Mouse (Mus musculus) forebrain, postnatal 0 days (tissue): Measurements from ENCODE around the gene Aldh1a3. TPM values are rescaled to one million over a fixed set of nuclear protein-coding genes. Genes with fewer than 3 reads are reported as not detected.
A peak's percentile ranks its signal among the peaks of the same experiment; 100 is the strongest.

ENCODE experiments used
- ATAC-seq: fragments of 200-750 bp; cut with Nextera tagmentation; 2 replicates; pipeline ENCODE4 v1.8.0; 2017; ENCODE audit warnings: mild to moderate bottlenecking, moderate library complexity
- DNase-seq: peaks from one replicate; pipeline ENCODE4 v3.0.0-alpha.2; 2015
- H3K27ac ChIP-seq: fragments of 300-500 bp; sonication (generic); 2 replicates; pipeline ENCODE4 v1.5.1; 2014; ENCODE audit warnings: low read depth, mild to moderate bottlenecking, antibody characterized with exemption, low read length, moderate library complexity, mixed read lengths
- H3K27me3 ChIP-seq: fragments of 300-500 bp; sonication (generic); 2 replicates; pipeline ENCODE4 v1.6.1; 2014; ENCODE audit warnings: mild to moderate bottlenecking, low read length, mixed read lengths; ENCODE audit not compliant: insufficient read depth
- H3K36me3 ChIP-seq: fragments of 300-500 bp; sonication (generic); 2 replicates; pipeline ENCODE4 v1.6.1; 2014; ENCODE audit warnings: mild to moderate bottlenecking, moderate library complexity; ENCODE audit not compliant: insufficient read depth
- H3K4me1 ChIP-seq: fragments of 300-500 bp; sonication (generic); 2 replicates; pipeline ENCODE4 v1.6.1; 2014; ENCODE audit warnings: antibody characterized with exemption; ENCODE audit not compliant: insufficient read depth
- H3K4me2 ChIP-seq: fragments of 300-500 bp; sonication (generic); 2 replicates; pipeline ENCODE4 v1.6.1; 2014; ENCODE audit warnings: low read depth, mild to moderate bottlenecking, moderate library complexity
- H3K4me3 ChIP-seq: fragments of 300-500 bp; sonication (generic); 2 replicates; pipeline ENCODE4 v1.5.1; 2014; ENCODE audit warnings: low read depth, low read length, mixed read lengths
- H3K9ac ChIP-seq: fragments of 300-500 bp; sonication (generic); 2 replicates; pipeline ENCODE4 v1.6.1; 2014; ENCODE audit warnings: mild to moderate bottlenecking
- H3K9me3 ChIP-seq: fragments of 300-500 bp; sonication (generic); 2 replicates; pipeline ENCODE4 v1.6.1; 2016; ENCODE audit warnings: low read length
- CTCF ChIP-seq: sonication (generic); IDR thresholded peaks from 2 replicates; pipeline ENCODE4 v1.5.1; 2016; ENCODE audit warnings: antibody characterized with exemption, control low read depth, low read depth
- WGBS: fragments of 180-500 bp; shearing (Covaris S2); extraction: QIAGEN DNeasy Blood & Tissue Kit; methylation state at CpG from one replicate; pipeline ENCODE4 v1.1.7; 2014; 5-methylcytosine and 5-hydroxymethylcytosine counted together
- polyA plus RNA-seq: library from polyadenylated mRNA; unstranded; fragments of >200 nt; fragmentation: Nextera tagmentation; extraction: Ambion mirVana; gene quantifications from 2 replicates; pipeline ENCODE4 v1.2.1, GENCODE M21; 2015
- total RNA-seq: library from RNA; depleted of rRNA; stranded (reverse); fragments of >200 nt; gene quantifications from 2 replicates; pipeline ENCODE4 v1.2.3, GENCODE M21; 2014; rRNA removed

The Aldh1a3 gene
- total RNA-seq, result 2.8 and 4.0 TPM in 2 replicates
- polyA plus RNA-seq, result 3.2 and 3.3 TPM in 2 replicates

DNA sequence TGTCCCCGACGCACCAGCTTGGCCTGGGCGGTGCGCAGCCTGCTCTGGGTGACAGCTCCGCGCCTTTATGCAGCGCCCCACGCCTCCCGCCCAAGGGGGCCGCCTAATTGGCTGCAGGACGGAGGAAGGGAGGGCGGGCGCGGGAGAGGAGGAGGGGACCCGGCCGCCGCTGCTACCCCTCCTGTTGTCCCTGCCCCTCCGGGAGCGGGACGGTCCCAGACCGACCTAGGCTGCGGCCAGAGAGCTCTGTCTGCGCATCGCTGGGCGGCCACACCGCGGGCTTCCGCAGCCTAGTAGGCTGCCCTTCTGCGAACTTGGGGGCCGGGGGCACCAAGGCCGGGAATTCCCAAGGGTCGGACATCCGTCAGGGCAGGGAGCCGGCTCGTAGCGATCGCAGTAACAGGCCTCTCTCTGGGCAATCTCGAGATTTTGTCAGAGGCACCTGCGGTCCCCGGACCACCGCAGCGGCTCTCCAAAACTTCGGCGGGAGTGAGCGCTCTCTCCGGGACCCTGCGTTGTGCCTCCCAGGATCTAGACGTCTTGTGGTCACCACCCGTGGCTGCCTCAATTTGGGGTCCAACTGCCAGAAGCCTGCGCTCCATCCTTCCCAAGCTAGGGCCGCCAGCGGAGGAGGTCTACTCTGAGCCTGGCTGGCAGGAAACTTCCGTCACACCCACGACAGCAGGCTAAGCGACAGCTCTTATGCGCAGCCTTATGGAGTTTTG is at the start of gene Aldh1a3:
Aldh1a3 (minus strand) TSS at position 81 of the 725 bp plus-strand sequence.
- H3K9me3 ChIP-seq, result no peaks in the 10 kb centered on the region
- peak within 1 kb of the TSS; percentile 45 for H3K4me3 ChIP-seq
- H3K36me3 ChIP-seq, result no peaks in the 10 kb centered on the region
- no peak within 1 kb of the TSS for H3K27ac ChIP-seq
- peak within 1 kb of the TSS; percentile 98 for H3K4me2 ChIP-seq
- no peak for TF ChIP-seq CTCF
- peaks cover 4% of the 10 kb centered on the region for H3K4me1 ChIP-seq
- DNase-seq (peak; percentile 44), ATAC-seq (peak; percentile 78)
- peak within 1 kb of the TSS; percentile 48 for H3K9ac ChIP-seq
- peaks cover 37% of the 10 kb centered on the region for H3K27me3 ChIP-seq
- WGBS, result under 1% methylated on average over 48 of the region's 56 CpGs

DNA sequence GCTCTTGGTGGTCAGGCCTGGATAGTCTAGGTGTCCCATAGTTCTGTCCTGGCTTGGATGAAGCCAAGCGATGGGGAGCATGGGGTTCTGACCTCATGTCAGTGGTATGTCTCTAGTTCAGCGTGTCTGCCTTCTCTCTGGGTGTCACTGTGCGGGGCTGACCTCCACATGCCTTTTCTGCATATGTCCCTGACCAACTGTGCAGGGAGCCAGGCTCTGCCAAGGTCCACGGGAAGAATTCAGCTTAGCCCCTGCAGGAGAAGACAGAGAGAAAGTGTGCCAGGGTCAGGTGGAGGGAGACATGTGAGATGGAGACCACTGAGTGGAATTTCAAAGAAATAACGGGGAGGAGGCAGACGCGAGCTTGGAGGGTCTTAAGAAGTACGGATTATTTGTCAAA is 49.0 kb upstream of the Aldh1a3 start:
- ATAC-seq (no peak), DNase-seq (no peak)
- H3K4me3 ChIP-seq, result no peak overlapping the region
- H3K4me2 ChIP-seq, result no peak overlapping the region
- no peak overlapping the region for H3K9ac ChIP-seq
- no peaks in the 10 kb centered on the region for H3K27me3 ChIP-seq
- 47% methylated on average over 8 of the region's 8 CpGs for WGBS
- no peak for TF ChIP-seq CTCF
- no peak overlapping the region for H3K27ac ChIP-seq
- no peaks in the 10 kb centered on the region for H3K9me3 ChIP-seq
- no peaks in the 10 kb centered on the region for H3K4me1 ChIP-seq
- no peaks in the 10 kb centered on the region for H3K36me3 ChIP-seq

DNA sequence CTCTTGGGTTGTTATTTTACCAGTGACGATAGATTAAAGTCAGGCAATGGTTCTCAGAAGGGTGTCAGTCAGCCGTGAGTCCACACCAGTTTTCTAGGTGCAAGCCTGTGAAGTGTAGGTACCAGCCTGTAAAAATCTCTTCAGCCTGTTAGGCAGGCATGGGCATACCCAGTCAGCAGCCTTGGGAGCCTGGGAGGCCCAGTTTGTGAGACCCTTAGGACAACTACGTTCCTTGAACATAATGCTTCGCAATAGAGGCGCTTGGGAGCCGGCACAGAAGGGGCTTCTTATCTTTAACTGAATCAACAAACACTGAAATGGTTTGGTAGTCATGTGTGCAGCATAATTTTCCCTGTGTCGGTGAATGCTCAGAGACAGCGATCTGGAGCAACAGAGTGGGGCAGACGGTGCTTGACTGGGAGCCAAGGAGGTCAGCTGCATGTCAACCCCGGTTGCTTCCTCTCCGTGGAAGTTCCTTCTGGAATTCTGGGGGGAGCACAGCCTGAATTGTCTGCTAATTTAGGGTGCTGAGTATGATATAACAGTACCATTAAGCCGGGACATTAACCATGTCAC is 44.4 kb upstream of the Aldh1a3 start:
- no peak overlapping the region for H3K4me3 ChIP-seq
- WGBS, result 70% methylated on average over 12 of the region's 12 CpGs
- H3K4me1 ChIP-seq, result no peaks in the 10 kb centered on the region
- no peak overlapping the region for H3K9ac ChIP-seq
- no peak overlapping the region for H3K4me2 ChIP-seq
- ATAC-seq, result no peak; the same call in 1 of the 2 replicates
- H3K27me3 ChIP-seq, result no peaks in the 10 kb centered on the region
- no peak for DNase-seq
- no peaks in the 10 kb centered on the region for H3K36me3 ChIP-seq
- H3K27ac ChIP-seq, result no peak overlapping the region
- no peaks in the 10 kb centered on the region for H3K9me3 ChIP-seq
- TF ChIP-seq CTCF, result no peak

DNA sequence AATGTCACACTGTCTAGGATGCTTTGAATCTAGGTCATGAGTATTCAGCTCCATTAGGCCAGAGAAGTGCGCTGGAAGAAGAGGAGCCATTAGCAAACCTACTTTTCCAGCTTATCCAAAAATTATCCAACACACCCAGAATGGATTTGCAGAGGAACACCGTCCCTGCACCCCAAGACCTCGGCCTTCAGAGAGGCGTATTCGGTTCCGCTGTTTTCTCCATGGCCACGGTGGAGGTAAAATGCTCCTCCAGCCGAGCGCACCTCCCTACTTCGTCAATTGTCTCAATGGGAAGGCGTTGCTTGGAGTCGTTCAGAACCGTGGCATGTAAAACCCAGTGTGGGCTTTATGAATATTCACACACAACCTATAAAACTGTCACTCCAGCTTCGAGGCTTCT is 39.3 kb upstream of the Aldh1a3 start:
- Histone ChIP-seq H3K27ac (no peak overlapping the region), H3K36me3 (no peaks in the 10 kb centered on the region), H3K9ac (no peak overlapping the region), H3K4me3 (no peak overlapping the region), H3K27me3 (no peaks in the 10 kb centered on the region), H3K4me2 (no peak overlapping the region), H3K9me3 (no peaks in the 10 kb centered on the region), H3K4me1 (no peaks in the 10 kb centered on the region)
- 83% methylated on average over 14 of the region's 14 CpGs for WGBS
- TF ChIP-seq CTCF, result no peak
- DNase-seq (no peak), ATAC-seq (no peak)

DNA sequence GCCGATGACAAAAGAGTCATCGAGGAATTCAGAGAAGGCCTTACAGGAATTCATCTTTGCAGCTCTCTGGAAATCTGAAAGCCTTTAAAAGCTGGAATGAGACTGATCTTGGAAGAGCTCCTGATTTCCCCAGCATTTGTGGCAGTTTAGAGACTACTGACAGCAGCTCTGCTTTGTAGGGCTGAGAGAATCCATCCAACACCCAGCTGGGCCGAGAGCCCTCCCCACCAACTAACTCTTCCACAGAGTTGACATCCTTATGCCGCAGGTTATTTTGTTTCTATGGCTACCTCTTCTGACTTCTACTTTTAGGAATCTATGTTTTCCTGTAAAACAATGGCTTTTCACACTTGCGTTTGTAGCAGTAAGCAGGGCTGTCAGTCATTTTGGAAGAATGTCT is 37.9 kb upstream of the Aldh1a3 start:
- Histone ChIP-seq H3K4me2 (no peak overlapping the region), H3K36me3 (no peaks in the 10 kb centered on the region), H3K27me3 (no peaks in the 10 kb centered on the region), H3K9me3 (no peaks in the 10 kb centered on the region), H3K4me3 (no peak overlapping the region), H3K9ac (no peak overlapping the region), H3K27ac (peak overlapping the region; percentile 62), H3K4me1 (no peaks in the 10 kb centered on the region)
- whole genome bisulfite sequencing, result 46% methylated on average over 5 of the region's 5 CpGs
- no peak for TF ChIP-seq CTCF
- ATAC-seq (peak; percentile 97), DNase-seq (peak; percentile 79)

DNA sequence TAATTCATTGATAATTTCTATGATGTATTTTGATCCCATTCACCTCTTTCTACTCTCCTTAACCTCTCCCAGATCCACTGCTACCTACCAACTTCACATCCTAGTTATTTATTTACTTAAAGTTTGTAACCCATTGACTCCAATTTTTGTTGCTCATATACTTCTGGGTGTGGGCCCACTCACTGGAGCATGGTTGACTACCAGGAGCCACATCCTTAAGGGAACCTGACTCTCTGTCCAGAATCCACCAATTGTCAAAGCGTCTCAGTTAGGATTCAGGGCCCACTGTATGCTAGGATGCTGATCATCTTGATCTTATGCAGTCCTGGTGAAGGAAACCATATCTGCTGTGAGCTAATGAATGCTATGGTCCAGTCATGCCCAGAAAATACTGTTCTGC is 35.8 kb upstream of the Aldh1a3 start:
- no peaks in the 10 kb centered on the region for H3K36me3 ChIP-seq
- ATAC-seq, result no peak
- TF ChIP-seq CTCF, result no peak
- H3K4me1 ChIP-seq, result no peaks in the 10 kb centered on the region
- no peaks in the 10 kb centered on the region for H3K27me3 ChIP-seq
- DNase-seq, result no peak
- no peaks in the 10 kb centered on the region for H3K9me3 ChIP-seq
- H3K9ac ChIP-seq, result no peak overlapping the region
- H3K4me3 ChIP-seq, result no peak overlapping the region
- WGBS, result 95% methylated on average over 1 of the region's 1 CpGs
- no peak overlapping the region for H3K4me2 ChIP-seq
- no peak overlapping the region for H3K27ac ChIP-seq

DNA sequence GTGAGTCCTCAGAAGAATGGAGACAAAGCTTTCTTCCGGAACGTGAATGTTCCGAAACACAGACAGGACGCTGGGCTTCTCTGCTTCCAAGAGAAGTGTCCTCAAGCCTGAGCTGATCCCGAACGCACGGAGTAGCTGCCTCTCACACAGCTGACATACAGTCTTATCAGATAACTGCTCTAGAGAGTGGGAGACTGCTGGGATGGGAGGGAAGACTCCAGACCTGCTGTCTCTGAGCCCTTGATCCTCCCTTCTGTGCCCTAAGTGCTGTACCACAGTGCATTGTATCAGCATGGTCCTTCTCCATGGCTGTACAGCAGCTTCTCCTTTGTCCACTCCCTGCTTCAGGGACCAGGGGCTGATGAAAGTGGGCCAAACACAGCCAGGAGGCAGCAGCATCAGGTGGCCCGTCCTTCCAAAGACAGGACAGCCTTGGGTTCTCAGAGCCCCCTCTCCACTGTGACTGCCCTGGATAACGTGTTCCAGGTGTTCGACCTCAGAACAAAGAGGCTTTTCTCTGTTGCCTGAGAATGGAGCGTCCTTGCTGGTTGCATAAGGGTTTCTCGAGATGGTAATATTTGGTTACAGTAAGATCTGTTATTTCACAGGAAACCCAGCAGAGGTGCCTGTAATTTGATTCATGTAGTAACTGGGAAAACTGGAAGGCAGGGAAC is 24.4 kb upstream of the Aldh1a3 start:
- no peak overlapping the region for H3K27ac ChIP-seq
- no peaks in the 10 kb centered on the region; the same call in 1 of the 2 replicates for H3K27me3 ChIP-seq
- H3K36me3 ChIP-seq, result no peaks in the 10 kb centered on the region
- DNase-seq, result no peak
- no peaks in the 10 kb centered on the region for H3K9me3 ChIP-seq
- H3K4me2 ChIP-seq, result no peak overlapping the region
- 77% methylated on average over 12 of the region's 12 CpGs for WGBS
- no peak for TF ChIP-seq CTCF
- no peak overlapping the region for H3K4me3 ChIP-seq
- 0 out of 2 replicates have a peak, but pooled peaks cover 8% of the 10 kb centered on the region for H3K4me1 ChIP-seq
- no peak for ATAC-seq
- H3K9ac ChIP-seq, result no peak overlapping the region
